Mouse (Mus musculus) midbrain, embryonic 12.5 days (tissue): ENCODE measurements around the gene Fetub. TPM values are rescaled to one million over a fixed set of nuclear protein-coding genes. Genes with fewer than 3 reads are reported as not detected.

Experiments
- ATAC-seq: fragments of 200-750 bp; cut with Nextera tagmentation; 2 replicates; pipeline ENCODE4 v1.8.0; 2017; ENCODE audit warnings: low read depth, moderate TSS enrichment, moderate library complexity; ENCODE audit not compliant: low FRiP score
- H3K27ac ChIP-seq: fragments of 300-500 bp; sonication (generic); replicated peaks from 2 replicates; pipeline ENCODE4 v1.5.1; 2016; ENCODE audit warnings: mild to moderate bottlenecking
- H3K27me3 ChIP-seq: fragments of 300-500 bp; sonication (generic); 2 replicates; pipeline ENCODE4 v1.6.1; 2016; ENCODE audit warnings: mild to moderate bottlenecking
- H3K36me3 ChIP-seq: fragments of 300-500 bp; sonication (generic); 2 replicates; pipeline ENCODE4 v1.6.1; 2016
- H3K4me1 ChIP-seq: fragments of 300-500 bp; sonication (generic); 2 replicates; pipeline ENCODE4 v1.6.1; 2016
- H3K4me2 ChIP-seq: fragments of 300-500 bp; sonication (generic); replicated peaks from 2 replicates; pipeline ENCODE4 v1.6.1; 2016; ENCODE audit warnings: mild to moderate bottlenecking, moderate library complexity
- H3K4me3 ChIP-seq: fragments of 300-500 bp; sonication (generic); 2 replicates; pipeline ENCODE4 v1.5.1; 2016; ENCODE audit warnings: mild to moderate bottlenecking
- H3K9ac ChIP-seq: fragments of 300-500 bp; sonication (generic); replicated peaks from 2 replicates; pipeline ENCODE4 v1.6.1; 2016; ENCODE audit warnings: mild to moderate bottlenecking, moderate library complexity
- H3K9me3 ChIP-seq: fragments of 300-500 bp; sonication (generic); 2 replicates; pipeline ENCODE4 v1.6.1; 2016; ENCODE audit warnings: mild to moderate bottlenecking
- WGBS: fragments of 180-500 bp; shearing (Covaris S2); methylation state at CpG from one replicate; pipeline ENCODE4 v1.1.7; 2016; 5-methylcytosine and 5-hydroxymethylcytosine counted together
- polyA plus RNA-seq: library from polyadenylated mRNA; unstranded; fragments of >200 nt; fragmentation: Nextera tagmentation; extraction: Ambion mirVana; gene quantifications from 2 replicates; pipeline ENCODE4 v1.2.1, GENCODE M21; 2016

Fetub gene
- polyA plus RNA-seq, 1 experiment from 2014 or later, result not detected

DNA sequence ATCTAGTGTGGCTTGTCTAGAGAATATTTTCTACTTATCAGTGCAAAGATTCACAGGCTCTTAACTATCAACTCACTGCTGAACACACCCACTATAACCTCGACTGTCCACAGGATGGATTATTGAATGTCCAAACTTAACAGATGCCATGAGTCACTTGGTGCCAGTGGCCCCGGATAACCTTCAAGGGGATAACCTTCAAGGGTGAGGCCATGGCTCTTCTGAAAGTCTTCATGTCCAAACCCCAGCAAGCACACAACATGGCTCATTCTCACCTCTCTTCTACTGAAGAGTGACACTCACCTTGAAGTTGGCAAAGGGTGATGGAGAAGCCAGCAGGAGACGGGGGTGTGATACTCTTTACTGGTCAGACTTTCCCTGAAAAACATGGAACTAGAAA lies 31.4 kb upstream of the Fetub start:
- Histone ChIP-seq H3K4me3 (no peak overlapping the region), H3K36me3 (no peaks in the 10 kb centered on the region), H3K27me3 (no peaks in the 10 kb centered on the region; the same call in 1 of the 2 replicates), H3K9ac (no peak overlapping the region), H3K27ac (no peak overlapping the region), H3K9me3 (no peaks in the 10 kb centered on the region), H3K4me1 (0 out of 2 replicates have a peak, but pooled peaks cover 4% of the 10 kb centered on the region), H3K4me2 (no peak overlapping the region)
- 86% methylated on average over 3 of the region's 3 CpGs for WGBS
- ATAC-seq, result no peak

DNA sequence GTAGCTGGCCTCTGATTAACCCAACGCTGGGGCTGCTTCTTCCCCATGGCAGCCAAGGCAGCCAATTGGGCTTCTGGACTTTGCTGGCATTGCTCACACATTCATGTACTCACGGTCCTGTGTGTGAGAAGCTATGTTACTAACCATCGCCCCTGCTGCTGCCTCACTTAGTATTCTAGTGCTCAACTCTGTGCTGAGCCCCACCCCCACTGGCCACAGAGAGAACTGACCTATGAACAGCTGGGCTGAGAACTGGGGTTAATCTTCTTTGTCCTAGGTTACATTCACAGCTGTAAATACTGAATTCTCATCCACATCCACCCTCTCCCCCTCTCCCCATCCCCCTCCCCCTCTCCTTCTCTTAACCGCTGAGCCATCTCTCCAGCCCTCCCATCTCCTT lies 29.3 kb upstream of the Fetub start:
- Histone ChIP-seq H3K27me3 (no peaks in the 10 kb centered on the region; the same call in 1 of the 2 replicates), H3K4me1 (0 out of 2 replicates have a peak, but pooled peaks cover 4% of the 10 kb centered on the region), H3K27ac (no peak overlapping the region), H3K4me2 (no peak overlapping the region), H3K9me3 (no peaks in the 10 kb centered on the region), H3K36me3 (no peaks in the 10 kb centered on the region), H3K9ac (no peak overlapping the region), H3K4me3 (no peak overlapping the region)
- 35% methylated on average over 4 of the region's 4 CpGs for WGBS
- no peak for ATAC-seq

DNA sequence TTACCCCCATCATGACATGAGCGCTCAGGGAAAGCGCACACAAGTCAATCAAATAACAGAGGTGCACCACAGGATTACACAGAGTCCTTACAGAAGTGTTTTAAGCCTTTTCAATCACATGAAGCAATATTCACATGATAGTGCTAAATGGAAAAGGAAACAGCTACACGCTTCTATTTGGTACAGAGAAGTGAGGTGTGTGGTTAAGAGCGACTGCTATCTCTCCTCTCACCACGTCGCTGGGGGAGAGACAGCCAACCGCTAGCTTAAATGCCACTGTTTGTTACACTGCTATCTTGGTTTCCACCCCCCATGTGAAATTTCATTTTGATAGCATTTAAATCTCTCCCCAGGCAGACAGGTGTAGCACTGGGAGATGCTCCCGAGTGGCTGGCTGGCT lies 28.4 kb upstream of the Fetub start:
- no peaks in the 10 kb centered on the region for H3K36me3 ChIP-seq
- H3K9me3 ChIP-seq, result no peaks in the 10 kb centered on the region
- WGBS, result 92% methylated on average over 8 of the region's 8 CpGs
- no peak overlapping the region for H3K4me2 ChIP-seq
- H3K9ac ChIP-seq, result no peak overlapping the region
- no peak overlapping the region for H3K27ac ChIP-seq
- ATAC-seq, result no peak
- 0 out of 2 replicates have a peak, but pooled peaks cover 4% of the 10 kb centered on the region for H3K4me1 ChIP-seq
- no peaks in the 10 kb centered on the region; the same call in 1 of the 2 replicates for H3K27me3 ChIP-seq
- H3K4me3 ChIP-seq, result no peak overlapping the region

DNA sequence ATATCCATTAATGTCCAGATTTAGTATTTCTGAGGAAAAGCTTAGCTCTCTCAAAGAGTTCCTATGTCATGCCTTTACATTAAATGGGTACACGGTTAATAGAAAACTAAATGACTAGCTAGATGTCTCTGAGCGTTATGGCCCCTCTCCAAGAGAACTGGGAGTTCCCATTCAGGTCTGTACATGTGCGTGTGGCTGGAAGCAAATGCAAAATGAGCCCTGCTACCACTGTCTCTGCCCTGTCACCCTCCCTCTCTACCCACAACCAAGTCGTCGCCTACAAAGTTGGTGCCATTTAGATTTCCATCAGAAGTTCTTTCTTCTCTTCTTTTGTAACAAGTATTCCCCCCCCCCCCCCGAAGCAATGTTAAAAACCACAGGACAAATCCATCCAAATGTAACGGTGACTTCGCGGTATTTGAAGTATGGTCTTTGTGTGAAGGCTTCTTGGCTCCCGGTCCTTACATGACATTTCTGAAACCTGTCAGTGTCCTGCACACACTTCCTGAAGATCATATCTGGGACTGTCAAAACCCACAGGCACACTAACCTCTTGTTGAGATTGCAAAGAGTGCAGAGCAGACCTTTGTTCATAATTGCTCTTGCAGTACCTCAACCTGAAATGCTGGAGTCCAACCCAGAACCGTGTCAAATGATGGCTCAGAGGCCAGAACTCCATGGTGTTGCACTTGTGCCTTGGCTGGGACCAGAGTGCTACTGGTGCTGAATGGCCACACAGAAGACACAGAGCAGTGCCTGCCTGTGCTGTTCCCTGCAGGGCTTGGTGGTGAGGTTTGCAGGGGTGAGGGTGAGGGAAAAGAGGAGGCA lies 27.2 kb upstream of the Fetub start, which contains the start of gene Ahsg:
Ahsg (plus strand) TSS at position 595 of the 828 bp plus-strand sequence.
- H3K4me3 ChIP-seq, result no peak within 1 kb of the TSS
- H3K27me3 ChIP-seq, result no peaks in the 10 kb centered on the region
- no peak within 1 kb of the TSS for H3K27ac ChIP-seq
- H3K36me3 ChIP-seq, result no peaks in the 10 kb centered on the region
- H3K9ac ChIP-seq, result no peak within 1 kb of the TSS
- no peak for ATAC-seq
- WGBS, result 89% methylated on average over 11 of the region's 11 CpGs
- H3K4me2 ChIP-seq, result no peak within 1 kb of the TSS
- H3K9me3 ChIP-seq, result no peaks in the 10 kb centered on the region
- 0 out of 2 replicates have a peak, but pooled peaks cover 4% of the 10 kb centered on the region for H3K4me1 ChIP-seq

DNA sequence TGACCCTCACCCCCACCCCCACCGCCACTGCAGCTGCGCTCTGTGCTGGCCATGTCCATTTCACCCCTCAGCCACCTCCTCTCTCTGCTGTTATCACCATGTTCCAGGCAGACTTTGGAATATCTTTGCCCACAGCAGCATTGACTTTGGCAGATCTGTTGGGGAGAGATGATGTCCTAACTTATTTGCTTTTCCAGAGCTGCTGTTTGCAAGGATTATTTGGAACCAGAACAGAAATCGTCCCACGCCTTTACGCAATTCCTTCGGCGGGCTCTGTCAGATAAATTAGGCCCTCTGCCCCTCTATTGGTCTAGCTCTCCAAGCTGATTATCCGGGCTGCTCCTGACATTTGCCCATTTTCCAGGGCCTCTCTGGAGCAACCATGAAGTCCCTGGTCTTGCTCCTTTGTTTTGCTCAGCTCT lies 26.4 kb upstream of the Fetub start:
- no peak overlapping the region for H3K4me3 ChIP-seq
- WGBS, result 92% methylated on average over 8 of the region's 8 CpGs

DNA sequence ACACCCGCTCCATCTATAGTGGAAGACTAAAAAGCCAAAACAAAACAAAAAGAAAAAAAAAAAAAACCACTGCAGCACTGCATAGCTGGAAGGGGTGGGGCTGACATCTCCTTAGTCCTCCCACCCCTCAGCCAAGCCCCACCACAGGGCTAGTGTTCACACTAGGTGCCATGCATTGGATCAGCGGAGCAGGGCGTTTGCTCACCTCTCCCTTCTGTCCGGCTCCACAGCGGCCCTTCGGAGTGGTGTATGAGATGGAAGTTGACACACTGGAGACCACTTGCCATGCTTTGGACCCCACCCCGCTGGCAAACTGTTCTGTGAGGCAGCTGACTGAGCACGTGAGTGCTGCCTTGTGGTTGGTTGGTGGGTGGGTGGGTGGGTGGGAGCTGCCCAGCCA lies 24.0 kb upstream of the Fetub start:
- 80% methylated on average over 8 of the region's 8 CpGs for WGBS
- no peak overlapping the region for H3K9ac ChIP-seq
- H3K4me2 ChIP-seq, result no peak overlapping the region
- no peaks in the 10 kb centered on the region for H3K4me1 ChIP-seq
- H3K36me3 ChIP-seq, result no peaks in the 10 kb centered on the region
- H3K4me3 ChIP-seq, result no peak overlapping the region
- H3K27ac ChIP-seq, result no peak overlapping the region
- H3K27me3 ChIP-seq, result no peaks in the 10 kb centered on the region
- H3K9me3 ChIP-seq, result no peaks in the 10 kb centered on the region
- no peak for ATAC-seq

More for the DNA sequence above, 26.4 kb upstream of the Fetub start:
- Histone ChIP-seq H3K4me2 (no peak overlapping the region), H3K9ac (no peak overlapping the region), H3K4me1 (0 out of 2 replicates have a peak, but pooled peaks cover 4% of the 10 kb centered on the region), H3K36me3 (no peaks in the 10 kb centered on the region), H3K27ac (no peak overlapping the region), H3K9me3 (no peaks in the 10 kb centered on the region), H3K27me3 (no peaks in the 10 kb centered on the region)
- ATAC-seq, result no peak

DNA sequence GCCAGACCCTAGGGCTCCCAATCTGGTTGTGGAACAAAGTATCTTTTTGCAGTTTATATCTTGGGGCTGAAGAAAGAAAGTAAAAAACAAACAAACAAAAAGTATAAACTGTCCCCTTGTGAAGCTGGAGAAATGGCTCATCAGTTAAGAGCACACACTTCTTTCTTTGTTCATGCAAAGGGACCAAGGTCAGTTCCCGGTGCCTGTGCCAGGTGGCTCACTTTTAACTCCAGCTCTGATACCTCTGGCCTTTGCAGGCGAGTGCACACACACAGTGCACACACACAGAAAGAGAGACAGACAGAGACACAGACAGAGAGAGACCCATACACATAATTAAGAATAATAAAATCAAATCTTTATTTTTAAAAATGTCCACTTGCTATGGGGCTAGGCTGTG lies 21.5 kb upstream of the Fetub start:
- no peaks in the 10 kb centered on the region for H3K9me3 ChIP-seq
- no peak overlapping the region for H3K4me3 ChIP-seq
- H3K9ac ChIP-seq, result no peak overlapping the region
- no peaks in the 10 kb centered on the region for H3K36me3 ChIP-seq
- no peak overlapping the region for H3K4me2 ChIP-seq
- no peaks in the 10 kb centered on the region for H3K27me3 ChIP-seq
- ATAC-seq, result no peak
- H3K4me1 ChIP-seq, result no peaks in the 10 kb centered on the region
- 76% methylated on average over 2 of the region's 2 CpGs for WGBS
- no peak overlapping the region for H3K27ac ChIP-seq

DNA sequence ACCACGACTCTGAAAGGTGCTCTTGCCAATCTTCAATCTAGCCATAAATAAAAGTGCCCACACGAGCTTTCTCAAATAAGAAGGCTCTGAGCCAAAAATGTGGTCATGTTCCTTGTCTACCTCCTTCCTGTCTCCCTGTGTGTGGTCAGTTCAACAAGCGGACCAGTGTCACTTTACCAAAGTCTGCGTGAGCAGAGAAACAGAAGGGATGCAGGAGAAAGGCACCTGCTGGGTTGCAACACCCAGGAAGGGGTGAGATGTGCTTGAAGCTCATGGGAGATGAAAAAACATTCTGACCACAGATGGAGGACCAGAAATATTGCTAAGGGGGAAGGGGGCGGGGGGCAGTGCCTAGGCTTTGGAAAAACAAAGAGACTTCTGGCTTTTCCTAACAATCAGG lies 18.8 kb upstream of the Fetub start:
- Histone ChIP-seq H3K27me3 (no peaks in the 10 kb centered on the region), H3K4me2 (no peak overlapping the region), H3K4me1 (no peaks in the 10 kb centered on the region), H3K27ac (no peak overlapping the region), H3K9ac (no peak overlapping the region), H3K36me3 (no peaks in the 10 kb centered on the region), H3K4me3 (no peak overlapping the region), H3K9me3 (no peaks in the 10 kb centered on the region)
- WGBS, result 67% methylated on average over 5 of the region's 5 CpGs
- no peak for ATAC-seq

DNA sequence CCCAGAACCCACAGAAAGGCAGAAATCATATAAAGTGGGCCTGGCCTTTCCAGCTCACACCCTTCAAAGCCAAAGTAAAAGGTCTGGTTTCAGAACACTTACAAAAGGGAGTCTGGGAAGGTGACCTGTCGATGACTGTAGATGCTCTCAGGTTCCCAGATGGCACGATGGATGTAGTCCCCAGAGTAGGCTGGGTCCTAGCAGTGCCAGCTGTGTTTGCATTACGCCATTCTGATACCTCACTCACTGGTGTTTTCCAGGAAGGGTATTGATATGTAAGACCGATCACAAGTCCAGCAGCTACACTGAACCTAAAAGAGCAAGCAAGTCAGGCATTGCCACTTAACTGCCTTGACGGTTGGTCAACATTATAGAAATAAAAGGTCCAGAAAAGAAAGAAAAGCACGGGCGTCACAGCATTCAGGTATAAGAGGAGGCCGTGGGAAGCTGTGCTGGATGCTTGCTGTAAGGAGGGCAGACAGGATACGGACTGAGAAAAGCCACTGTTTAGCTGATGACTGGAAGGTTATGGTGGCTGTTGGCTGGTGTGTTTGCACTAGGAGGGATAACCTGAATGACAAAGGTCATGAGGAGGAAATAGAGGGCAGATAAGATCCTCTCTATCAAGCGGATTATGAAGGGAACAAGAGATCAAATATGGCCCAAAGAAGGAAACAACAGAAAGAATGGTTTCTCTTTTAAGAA lies 18.1 kb upstream of the Fetub start:
- Histone ChIP-seq H3K27ac (no peak overlapping the region), H3K4me1 (no peaks in the 10 kb centered on the region), H3K4me3 (no peak overlapping the region), H3K9me3 (no peaks in the 10 kb centered on the region), H3K4me2 (no peak overlapping the region), H3K36me3 (no peaks in the 10 kb centered on the region), H3K27me3 (no peaks in the 10 kb centered on the region), H3K9ac (no peak overlapping the region)
- 89% methylated on average over 10 of the region's 10 CpGs for WGBS
- no peak for ATAC-seq

DNA sequence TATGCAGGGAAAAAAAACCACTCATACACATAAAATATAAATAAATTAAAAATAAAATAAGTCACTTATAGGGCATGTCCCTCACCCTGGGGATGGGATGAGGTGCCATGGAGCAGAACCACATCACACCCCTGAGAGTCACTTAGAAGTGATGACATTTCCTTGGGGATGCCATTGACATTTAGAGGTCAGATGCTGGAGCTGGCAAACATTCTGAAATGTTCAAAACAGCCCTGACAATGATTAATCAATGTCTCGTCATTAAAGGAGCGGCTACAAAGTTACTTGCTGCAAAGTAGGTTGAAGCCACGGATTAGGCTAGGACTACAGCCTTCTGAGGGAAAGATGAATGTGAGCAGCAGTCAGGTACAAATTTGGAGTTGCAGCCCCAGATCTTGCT lies 16.8 kb upstream of the Fetub start:
- no peak overlapping the region for H3K27ac ChIP-seq
- H3K27me3 ChIP-seq, result no peaks in the 10 kb centered on the region
- no peaks in the 10 kb centered on the region for H3K4me1 ChIP-seq
- no peak overlapping the region for H3K9ac ChIP-seq
- no peak overlapping the region for H3K4me3 ChIP-seq
- no peak for ATAC-seq
- H3K4me2 ChIP-seq, result no peak overlapping the region
- 88% methylated on average over 3 of the region's 3 CpGs for WGBS
- H3K9me3 ChIP-seq, result no peaks in the 10 kb centered on the region
- H3K36me3 ChIP-seq, result no peaks in the 10 kb centered on the region

DNA sequence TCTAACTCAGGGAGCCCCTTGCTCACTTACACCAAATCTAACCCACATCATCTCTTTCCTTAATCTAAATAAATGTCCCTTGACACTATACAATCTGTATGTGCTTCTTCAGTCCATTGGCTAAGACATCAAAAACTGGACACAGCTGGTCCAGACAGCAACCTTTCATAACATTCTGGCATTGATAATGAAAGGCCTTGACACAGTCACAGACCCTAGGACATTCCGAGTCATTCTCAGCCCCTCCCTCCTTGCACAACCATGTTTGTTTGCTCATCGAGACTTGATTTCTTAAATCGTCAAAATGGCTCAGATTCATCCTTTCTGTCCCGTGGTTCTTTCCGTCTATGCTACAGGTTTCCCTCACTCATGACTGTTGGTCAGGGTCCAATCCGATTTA lies 8.8 kb upstream of the Fetub start:
- Histone ChIP-seq H3K4me3 (no peak overlapping the region), H3K9me3 (no peaks in the 10 kb centered on the region), H3K27ac (no peak overlapping the region), H3K4me2 (no peak overlapping the region), H3K4me1 (no peaks in the 10 kb centered on the region), H3K9ac (no peak overlapping the region), H3K36me3 (no peaks in the 10 kb centered on the region), H3K27me3 (no peaks in the 10 kb centered on the region)
- 91% methylated on average over 6 of the region's 6 CpGs for WGBS
- ATAC-seq, result no peak

DNA sequence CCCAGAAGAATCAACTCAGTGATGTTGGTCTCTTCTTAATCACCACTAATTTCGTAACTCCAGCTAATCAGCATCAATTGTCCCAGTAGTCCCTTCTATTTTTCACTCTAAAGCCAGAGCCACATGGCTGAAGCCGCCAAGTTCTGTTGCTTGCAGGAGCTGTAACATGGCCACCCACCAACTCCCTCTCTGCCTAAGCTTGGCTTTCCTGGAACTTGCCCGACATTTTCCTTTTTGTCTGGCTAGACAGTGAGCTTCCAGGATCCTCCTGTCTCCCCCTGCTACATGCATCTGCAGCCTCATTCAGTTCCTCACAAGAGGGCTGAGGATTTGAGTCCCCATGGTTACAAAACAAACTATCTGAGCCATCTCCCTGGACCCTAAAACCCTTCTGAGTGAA lies 6.1 kb upstream of the Fetub start:
- Histone ChIP-seq H3K4me1 (no peaks in the 10 kb centered on the region), H3K27ac (no peak overlapping the region)
- no peak for ATAC-seq

More for the DNA sequence above, 6.1 kb upstream of the Fetub start:
- H3K36me3 ChIP-seq, result no peaks in the 10 kb centered on the region
- H3K4me3 ChIP-seq, result no peak overlapping the region
- WGBS, result 80% methylated on average over 3 of the region's 3 CpGs
- H3K27me3 ChIP-seq, result no peaks in the 10 kb centered on the region
- H3K9me3 ChIP-seq, result no peaks in the 10 kb centered on the region
- H3K9ac ChIP-seq, result no peak overlapping the region
- no peak overlapping the region for H3K4me2 ChIP-seq
